Mouse (Mus musculus): Measurements from ENCODE around the gene Anapc11.

The Anapc11 gene

DNA sequence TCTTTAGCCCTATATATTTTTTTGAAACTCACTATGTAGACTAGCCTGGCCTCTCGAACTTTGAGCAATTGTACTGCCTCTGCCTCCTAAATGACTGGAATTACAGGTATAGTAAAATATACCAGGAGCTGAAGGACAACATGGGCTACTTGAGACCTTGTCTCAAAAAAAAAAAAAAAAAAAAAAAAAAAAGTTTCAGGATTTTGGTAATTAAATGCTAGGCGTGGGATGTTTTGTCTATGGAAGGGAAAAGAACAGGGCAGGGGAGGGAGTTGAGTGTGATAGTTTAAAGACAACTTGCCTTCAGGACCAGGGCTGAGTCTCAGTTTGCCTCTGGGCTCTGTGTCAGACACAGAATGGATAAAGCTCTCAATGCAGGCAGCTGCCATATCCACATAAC, 23.2 kb upstream of the Anapc11 start:
- WGBS: 68% methylated on average over 2 of the region's 2 CpGs

DNA sequence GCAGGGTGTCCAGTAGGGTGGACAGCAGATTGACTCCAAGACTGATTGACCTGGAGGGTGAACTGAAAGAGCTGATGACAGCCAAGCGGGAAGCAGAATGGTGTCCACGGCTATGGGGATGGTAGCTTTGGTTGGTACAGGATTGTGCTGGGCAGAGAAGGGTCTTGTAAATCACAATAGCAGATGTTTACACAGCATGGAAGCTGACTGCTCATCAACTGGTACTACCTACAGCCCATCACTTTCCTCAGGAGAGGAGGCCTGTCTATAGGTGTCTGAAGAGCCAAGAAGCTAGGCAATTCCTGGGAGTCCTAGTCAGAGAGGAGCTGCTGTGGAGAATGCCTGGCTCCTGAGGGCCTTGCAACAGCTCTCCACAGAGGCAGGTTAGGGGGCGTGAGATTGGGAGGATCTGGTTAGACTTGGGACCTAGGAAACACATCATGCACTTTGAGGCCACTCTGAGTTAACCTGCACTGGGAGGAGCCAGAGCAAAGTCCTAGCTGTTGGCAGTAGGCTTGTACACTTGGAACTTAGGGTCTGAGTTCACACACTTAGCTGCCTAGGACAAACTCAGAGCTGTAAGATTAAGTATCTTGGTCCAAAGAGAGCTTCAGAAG, 21.7 kb upstream of the Anapc11 start:
- 84% methylated on average over 3 of the region's 3 CpGs for WGBS

DNA sequence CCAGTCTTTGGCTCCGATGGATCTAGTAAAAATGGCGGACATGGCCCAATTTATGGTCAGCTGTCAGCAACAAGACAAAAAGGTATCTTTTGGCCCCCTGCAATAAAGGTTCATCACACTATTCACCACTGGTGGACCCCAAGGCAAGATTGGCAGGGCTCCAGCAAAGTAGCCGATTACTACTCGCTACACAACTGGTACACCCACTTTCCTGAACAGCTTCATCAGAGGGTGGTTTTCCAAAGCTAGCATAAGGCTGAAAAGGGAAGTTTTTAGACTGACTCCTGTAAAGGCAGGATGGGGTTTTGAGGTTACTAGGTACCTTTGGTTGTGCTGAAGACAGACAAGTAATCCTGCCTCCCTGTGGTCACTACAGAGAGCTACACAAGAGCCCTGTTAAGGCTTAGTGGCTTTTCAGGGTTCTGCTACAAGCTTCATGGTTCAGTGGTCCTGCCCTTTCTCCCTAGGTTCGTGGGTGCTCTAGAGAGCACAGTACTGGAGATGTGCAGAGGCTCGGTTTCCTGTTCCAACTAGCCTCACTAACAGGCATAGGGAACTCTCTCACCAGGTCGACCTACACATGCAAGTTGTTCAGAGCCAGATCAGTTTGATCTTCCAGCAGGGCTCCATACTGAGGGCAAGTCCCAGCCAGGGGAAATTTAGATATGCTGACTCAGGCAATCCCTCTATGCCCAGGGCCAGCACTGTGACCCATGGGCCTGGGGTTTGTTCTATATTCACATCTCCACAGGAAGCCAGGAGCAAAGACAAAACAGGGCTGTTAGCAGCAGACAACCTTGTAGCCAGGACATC, 20.8 kb upstream of the Anapc11 start:
- 77% methylated on average over 7 of the region's 7 CpGs for WGBS

DNA sequence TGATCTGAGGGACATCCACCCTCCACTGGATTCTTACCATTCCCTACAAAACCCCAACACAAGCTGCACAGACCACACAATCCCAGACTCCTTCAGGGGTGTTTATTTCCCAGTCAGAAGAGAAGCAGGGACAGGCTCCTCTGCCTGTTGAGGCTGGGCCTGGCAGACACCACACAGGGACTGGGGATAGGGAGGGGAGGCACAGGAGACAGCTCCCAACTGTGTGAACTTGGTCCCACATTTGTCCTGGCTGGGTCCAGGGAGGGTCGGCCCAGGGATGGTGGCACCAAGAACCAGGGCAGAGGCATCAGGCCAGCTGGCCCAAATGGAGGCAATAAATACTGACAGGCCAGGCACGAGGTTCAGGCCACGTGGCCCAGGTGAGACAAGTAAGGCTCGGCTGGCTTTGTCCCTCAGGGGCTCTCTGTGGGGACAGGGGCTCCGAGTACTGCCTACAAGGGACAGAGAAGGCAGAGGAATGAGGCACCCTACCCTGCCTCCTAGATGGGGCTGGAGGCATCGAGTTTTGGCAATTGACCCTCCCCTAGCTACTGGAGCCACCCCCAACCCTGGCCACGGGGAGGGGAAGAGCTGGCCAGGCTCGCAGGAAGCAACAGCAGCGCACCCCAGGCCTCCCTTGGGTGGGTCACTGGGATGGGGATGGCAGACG, 20.1 kb upstream of the Anapc11 start:
- 81% methylated on average over 10 of the region's 10 CpGs for WGBS

DNA sequence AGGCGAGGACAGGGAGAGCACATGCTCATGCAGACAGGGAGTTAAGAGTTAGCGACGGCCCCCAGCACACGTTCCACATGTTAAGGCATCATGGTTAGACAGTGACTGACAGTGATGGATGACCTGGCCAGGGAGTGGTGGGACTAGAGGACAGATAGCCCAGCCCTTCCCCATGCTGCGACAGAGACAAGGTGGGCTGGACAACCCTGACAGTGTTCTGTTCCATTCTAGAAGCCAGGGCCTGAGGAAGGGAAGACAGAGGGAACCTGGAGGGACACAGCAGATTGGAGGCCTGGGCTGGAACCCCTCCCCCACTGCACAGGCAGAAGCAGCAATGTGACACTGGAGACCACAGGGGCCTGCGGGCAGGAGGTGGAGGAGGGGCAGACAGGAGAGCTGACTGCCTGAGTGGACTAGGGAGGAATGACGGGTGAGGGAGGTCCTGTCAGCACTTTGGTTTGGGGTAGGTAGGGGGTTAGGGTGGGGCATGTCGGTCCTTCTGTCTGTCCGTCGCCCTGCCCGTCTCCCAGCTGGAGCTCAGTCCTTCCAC, 19.5 kb upstream of the Anapc11 start:
- WGBS: 86% methylated on average over 11 of the region's 11 CpGs

DNA sequence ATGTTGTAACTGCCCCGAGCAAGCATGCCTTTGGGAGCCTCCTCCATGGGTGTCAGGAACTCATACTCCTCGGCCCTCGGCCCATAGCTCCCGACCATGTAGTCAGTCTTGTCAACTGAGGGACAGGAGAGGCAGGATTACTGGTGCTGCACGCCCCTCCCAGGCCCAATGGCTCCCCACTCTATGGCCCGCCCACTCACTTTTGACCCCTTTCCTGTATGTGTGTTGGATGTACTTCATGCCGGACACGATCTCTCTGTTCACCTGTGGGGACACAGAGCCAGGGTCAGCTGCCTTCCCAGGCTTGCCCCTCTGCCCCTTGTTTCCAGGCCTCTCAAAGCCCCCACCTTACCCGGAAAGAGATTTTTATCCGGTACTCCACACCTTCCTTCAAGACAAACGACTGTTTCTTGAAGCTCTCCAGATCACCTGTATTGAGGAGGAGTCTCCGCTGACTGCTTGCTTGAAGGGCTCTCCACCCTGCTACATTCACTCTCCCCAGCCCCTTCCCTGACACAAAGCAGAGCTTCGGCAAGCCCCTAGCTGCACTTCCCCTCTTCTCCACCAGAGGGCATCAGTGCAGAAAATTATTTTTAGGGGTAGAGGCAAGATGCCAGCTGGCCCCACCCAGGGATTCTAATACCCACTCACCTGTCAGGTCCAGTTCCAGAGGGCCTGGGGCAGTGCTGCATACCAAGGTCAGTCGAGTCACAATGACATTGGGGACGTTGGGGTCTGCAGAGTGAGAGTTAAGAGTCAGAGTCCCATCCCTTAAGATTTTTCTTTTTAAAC, 18.7 kb upstream of the Anapc11 start:
- 55% methylated on average over 15 of the region's 15 CpGs for WGBS

DNA sequence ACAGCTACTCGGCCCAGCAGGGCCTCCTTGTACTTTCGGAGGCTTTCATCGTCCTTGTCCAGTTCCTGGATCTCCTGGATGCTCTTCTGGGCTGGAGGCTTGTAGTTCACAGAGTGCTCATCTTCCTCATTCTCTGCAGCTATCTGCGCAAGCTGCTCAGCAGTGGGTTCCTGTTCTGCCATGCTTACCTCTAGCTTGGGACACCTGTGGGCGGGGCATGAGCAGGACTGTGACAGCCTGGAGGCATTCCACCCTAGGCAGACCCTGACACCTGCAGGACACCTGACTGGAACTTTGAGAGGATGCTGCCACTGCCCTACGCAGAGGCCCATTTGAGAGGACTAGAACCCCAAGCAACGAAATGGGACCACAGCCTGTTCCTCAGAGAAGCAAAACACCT, 18.0 kb upstream of the Anapc11 start:
- WGBS: 35% methylated on average over 7 of the region's 7 CpGs

DNA sequence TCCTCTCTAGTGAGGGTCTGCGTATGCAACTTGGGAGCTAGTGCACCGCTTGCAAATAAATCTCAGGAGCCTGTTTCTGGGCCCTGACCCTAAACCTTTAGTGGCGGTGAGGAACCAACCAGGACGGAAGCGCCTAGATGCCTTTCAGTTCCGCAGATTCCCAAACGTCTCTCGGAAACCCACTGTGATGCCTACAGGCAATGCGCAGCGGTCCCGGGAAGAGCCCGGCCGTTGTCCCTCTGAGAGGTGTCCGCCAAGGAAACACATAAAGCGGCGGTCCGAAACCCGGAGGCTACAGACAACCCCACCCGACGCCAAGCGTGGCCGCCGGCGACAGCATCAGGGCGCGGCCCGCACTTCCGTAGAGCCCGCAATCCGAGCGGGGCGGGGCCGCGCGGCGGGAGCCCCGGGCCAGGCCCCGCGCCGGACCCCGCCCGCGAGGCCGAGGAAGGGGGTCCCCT, 17.3 kb upstream of the Anapc11 start:
- WGBS: under 1% methylated on average over 43 of the region's 44 CpGs

DNA sequence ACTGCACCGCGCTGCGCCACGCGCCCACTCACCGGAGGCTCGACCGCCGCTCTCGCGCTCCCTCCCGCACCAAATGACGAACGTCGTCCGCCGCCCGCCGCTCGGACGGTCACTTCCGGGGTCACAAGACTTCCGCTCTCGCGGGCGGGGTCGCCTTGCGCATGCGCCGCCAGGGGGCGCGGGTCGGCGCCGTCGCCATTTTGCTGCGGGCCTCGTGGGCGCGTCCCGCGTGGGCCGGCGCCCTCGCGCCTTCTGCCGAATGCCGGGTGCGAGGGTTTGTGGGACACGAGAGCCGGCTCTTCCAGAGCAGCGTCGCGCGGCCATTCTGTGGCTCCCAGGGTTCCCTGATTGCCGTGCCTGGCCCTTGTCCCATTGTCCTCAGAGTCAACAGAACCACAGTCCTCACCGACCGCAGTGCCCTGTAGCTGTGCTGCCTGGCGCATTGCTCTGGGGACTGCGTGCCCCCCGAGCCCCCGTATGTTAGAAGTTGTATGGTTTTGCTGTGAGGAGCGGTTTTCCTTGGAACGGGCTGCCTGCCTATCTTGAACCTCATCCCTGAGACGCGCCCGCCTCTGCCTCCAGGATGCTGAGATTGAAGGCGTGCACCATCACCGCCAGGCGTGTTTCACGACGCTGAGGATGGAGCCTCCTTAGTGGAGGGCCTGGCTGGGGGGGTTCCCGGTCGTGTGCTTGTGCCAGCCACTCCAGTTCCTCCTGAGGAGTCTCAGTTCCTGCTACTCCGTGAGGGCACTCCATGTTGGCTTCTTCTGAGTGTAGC, 16.5 kb upstream of the Anapc11 start, which contains the start of gene Arhgdia:
Gene Arhgdia, minus strand, starts transcription at position 135 of the 778 bp plus-strand sequence.
- WGBS: 1% methylated on average over 73 of the region's 75 CpGs

DNA sequence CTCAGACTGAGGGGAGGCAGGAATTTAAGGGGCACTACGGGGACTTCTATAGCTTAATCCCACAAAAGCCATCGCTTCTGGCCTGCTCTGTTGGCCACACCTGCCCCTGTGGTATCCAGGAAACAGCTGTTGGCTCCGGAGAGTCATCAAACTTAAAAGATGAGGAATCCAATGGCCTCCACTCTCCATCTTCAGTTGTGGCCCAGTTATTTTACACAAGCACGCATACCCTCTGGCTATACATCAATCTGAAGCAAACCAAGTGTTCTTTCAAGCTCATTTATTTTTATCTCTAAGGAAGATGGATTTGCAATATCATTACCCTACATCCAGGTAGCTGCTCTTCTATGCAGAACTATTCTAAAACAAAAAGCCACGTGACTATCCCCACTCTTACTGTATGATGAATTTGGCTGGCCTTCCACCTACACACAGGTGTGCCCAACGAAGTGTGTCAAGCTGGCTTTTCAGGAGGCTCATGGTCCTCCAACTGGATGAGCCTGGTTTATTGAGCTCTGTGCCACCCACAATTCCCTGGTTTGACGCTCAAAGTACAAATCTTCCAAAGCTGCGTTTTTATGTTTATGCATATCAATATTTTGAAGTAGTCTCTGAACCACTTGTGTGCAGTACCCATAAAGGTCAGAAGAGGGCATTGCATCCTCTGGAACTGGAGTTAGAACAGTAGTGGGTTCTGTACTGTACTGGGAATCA, 15.8 kb upstream of the Anapc11 start:
- 54% methylated on average over 8 of the region's 8 CpGs for WGBS

DNA sequence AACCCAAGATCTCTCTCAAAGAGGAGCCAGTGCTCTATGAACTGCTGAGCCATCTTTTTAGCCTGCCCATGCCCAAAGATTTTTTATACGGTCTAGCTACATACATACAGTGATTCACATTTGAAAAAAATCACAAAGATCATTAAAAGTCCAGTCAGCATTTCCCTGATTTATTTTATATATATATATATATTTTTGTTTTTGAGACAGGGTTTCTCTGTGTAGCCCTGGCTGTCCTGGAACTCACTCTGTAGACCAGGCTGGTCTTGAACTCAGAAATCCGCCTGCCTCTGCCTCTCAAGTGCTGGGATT, 15.3 kb upstream of the Anapc11 start:
- WGBS: 90% methylated on average over 2 of the region's 2 CpGs

DNA sequence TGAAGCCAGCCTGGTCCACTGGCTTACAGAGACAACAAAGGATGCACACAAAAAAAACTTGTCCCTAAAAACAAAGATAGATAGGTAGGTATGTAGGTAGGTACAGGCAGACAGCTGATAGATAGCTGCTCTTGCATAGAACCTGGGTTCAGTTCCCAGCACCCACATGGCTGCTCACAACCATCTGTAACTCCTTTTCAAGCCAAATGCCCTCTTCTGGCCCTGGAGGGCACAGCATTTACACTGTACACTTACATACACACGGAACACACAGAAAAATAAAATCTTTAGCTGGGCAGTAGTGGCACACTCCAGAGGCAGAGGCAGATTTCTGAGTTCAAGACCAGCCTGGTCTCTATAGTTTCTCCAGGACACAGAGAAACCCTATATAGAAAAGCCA, 14.3 kb upstream of the Anapc11 start:
- WGBS: 97% methylated on average over 1 of the region's 1 CpGs

DNA sequence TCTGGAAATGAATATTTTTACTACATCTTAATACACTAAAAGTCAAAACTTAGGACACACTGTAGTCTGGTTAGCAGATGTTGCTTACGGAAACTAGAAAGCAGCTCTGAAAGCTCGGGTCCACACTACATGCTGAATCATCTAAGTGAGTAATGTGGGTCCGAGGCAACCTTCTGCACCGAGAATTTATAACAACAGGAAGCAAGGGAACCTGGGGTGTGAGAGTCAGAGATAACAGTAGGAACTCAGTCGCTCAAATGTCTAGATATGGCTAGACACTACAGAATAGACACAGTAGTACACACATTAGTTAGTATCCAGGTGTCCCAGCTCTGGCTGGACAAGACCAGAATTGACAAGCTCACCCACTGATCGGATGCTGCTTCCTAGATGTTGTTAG, 9.7 kb upstream of the Anapc11 start:
- 84% methylated on average over 6 of the region's 6 CpGs for WGBS

DNA sequence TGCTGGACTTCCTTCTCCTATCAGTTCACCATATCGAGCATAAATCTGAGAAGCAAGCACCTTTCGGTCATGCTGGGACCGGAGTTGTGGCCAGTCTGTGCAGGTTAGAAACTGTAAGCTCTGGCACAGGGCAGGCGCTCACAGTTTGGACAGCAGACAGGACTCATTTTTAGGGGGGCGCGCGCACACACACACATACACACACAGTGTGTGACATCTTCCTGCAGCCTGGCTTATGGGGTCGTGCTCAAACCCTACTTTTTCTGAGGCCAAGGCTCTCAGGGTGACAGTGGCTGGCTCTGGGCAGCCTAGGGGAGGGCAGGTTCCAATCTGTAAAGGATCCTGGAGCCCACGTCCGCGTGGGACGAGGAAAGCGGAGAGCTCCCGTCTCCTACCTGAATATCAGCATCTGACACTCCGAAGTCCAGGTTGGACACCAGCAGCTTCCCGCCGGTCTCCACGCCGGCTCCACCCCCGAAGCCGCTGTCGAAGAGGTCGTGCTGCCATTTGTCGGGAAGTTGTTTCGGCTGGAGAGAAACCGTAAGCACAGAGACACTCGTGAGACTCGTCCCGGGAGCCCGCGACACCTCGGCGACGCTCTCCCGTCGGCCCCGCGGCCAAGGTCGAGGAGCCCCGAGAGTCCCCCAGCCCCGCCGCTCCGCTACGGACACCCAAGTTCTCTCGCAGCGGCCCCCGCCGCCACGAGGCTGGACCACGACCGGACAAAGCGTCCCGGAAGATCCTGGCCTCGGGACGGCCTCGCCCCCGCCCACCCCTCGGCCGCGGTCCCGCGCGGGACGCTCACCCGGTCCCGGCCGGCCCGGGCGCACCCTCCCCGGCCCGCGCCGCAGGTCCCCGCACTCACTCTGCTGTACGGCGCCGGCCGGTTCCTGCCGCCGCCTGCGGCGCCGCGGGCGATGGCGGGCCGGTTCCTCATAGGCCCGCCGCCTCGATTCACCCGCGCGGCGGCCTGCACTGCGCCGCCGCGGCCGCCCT, 683 bp upstream of the Anapc11 start:
- WGBS: 4% methylated on average over 97 of the region's 99 CpGs

DNA sequence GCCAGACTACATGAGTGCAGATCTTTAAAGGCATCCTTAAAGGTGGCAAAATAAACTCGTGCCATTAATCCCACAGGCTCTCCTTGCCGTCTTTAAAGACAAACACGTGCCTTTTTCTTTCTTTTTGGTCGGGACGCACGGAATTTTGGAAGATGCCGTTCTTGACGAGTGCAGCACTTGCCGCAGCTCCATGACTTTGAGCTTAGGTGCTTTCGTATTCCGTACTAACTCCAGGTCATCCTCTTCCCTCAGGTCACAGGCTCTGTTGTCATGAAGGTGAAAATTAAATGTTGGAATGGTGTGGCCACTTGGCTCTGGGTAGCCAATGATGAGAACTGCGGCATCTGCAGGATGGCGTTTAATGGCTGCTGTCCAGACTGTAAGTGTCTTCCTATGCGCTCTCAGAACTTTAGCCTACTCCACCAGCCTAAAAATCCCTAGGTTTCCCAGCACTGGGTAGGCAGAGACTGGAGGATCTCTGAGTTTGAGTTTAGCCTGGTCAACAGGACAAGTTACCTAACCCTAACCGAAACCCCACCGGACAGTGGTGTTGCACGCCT, 849 bp downstream of the Anapc11 start:
- WGBS: 36% methylated on average over 17 of the region's 17 CpGs

DNA sequence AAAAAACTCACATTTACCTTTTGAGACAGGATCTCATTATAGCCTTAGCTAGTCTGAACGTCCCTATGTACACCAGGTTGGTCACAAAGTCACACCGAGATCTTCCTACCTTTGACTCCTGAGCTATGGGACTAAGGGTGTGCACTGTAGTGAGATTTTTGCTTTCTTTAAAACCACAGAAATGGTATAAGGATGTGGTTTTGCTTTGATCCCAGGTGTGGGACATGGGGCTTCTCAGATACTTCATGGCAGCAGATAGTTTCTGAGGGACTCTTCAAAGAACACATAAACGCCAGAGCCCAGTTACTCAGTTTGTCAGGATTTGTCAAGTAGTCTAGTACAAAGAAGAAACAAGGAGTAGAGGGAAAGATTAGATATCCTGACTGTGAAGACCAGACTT, 2.5 kb downstream of the Anapc11 start:
- 93% methylated on average over 3 of the region's 3 CpGs for WGBS

DNA sequence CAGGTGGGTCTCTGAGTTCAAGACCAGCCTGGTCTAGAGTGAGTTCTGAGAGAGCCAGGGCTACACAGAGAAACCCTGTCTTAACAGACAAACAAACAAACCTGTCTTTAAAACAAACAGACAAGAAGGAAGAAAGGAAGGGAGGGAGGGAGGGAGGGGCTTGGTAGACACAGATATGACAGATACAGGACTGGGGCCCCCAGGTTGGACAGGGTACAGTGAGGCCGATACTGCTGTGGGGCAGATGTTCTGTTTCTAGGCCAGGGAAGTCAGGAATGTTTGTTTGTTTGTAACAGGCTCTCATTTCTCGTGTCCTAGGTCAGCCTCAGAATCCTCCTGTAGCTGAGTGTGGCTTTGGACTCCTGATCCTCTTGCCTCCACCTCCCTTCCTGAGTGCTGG, 5.3 kb downstream of the Anapc11 start:
- 79% methylated on average over 2 of the region's 2 CpGs for WGBS

DNA sequence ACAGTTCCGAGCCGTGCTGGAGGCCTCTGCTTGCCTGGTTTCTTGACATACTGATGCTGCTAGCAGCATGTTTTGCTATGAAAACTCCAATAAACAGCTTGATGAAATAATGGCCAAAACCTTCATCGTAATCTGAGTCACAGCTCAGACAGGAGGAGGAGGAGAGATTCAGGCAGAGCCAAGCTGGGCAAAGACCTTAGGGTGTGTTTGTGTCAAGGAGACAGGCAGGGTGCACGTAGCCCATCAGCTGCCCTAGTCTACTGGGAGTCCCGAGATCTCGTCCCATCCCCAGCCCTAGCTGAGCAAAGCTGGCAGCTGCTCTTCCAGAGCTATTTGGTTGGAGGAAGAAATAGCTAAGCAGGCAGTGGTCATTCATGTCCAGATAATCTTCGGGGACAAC, 7.4 kb downstream of the Anapc11 start:
- WGBS: 73% methylated on average over 7 of the region's 7 CpGs

DNA sequence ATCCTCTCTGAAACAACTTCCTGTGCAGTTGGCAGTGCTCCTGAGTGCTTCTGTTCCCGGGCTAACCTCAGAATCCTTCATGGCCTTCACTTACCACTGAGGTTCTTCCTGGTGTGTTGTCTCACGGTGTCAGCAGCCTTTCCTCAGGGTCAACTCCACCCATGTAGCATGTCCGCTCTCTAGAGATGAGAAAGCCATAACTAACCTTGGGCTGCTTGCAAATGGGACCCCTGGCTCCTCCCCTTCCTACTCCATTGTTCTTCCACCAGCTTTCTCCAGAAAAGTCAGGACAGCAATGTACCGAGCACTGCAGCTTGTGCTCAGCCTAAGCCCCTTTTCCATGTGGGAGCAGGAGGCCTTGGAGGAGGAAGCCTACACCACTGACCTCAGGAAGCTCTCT, 8.5 kb downstream of the Anapc11 start:
- 72% methylated on average over 4 of the region's 4 CpGs for WGBS
